Mouse (Mus musculus) lung, postnatal 0 days (tissue): ENCODE measurements at regions not wholly inside any gene's neighbourhood (a gene's known extent, or its start where the extent isn't known, plus 50 kb on each side); places are given as distances from the start of the nearest gene placed in this dataset.

Experiments
- CTCF ChIP-seq: IDR thresholded peaks from 2 replicates; pipeline ENCODE4 v1.5.1; 2016; ENCODE audit warnings: antibody characterized with exemption, mild to moderate bottlenecking
- EP300 ChIP-seq: IDR thresholded peaks from 2 replicates; pipeline ENCODE4 v1.6.1; 2016; ENCODE audit warnings: antibody characterized with exemption, mild to moderate bottlenecking, control low read depth

DNA sequence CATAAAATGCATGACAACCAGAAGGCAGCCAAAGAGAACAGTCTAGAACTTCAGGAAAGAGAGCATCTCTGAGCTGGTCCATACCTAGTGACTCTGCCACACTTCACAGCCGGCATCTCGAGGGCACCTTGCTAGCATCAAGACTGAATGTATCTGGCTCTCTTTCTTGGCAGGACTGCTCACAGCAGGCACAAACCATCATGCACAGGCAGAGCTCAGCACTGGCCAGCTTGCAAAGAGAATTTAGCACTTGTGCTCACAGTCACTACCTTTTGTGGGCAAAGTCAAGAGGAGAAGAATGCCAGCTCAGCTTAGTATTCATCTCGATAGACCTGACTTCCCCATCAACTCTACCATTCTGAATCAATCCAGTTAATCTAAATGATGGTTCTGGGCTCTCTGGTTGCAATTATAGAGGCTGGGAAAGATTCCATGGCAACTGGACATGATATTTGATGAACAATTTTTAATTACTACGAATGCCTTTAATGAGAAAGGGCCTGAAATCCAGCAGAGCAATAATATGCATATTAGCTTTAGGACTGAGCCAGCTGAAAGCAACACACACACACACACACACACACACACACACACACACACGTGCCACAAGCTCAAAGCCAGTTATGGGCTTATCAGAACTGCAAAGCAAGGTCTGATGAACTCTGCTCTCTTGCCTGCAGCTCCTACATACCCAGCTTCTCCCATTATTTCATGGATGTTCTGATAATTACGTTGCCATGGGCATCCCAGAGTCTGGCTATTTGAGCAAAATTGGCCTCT, 686.0 kb downstream of the Pdcd6ip start:
- no peak for TF ChIP-seq CTCF
- TF ChIP-seq EP300: no peak
